ENCODE assay signal across 26 mouse cellular contexts in genomic region chr3:51160625-51161024, GRCm38 (mm10).
DNase-seq lines count a peak whose midpoint lies in the region; ATAC-seq and TF ChIP-seq lines count a peak whose summit lies in the region.
"Had no signal": no experiment of that assay in that cellular context is flagged by ENCODE, and none has a peak within 500 bp of the region (broad histone marks: within the 10 kb centered on the region; RNA-seq: fewer than 3 reads in every experiment).

No protein-coding gene starts in this region.

- H3K4me3 ChIP-seq in hindbrain, embryonic 13.5 days = no peak overlapping the region
- H3K4me3 ChIP-seq in hindbrain, embryonic 11.5 days (ENCODE audit: low read depth, low read length) = no peak overlapping the region
- no peak overlapping the region for H3K4me3 ChIP-seq in midbrain, embryonic 10.5 days
- no peak overlapping the region for H3K4me3 ChIP-seq in midbrain, postnatal 0 days (ENCODE audit: low read depth, low read length)
- H3K4me3 ChIP-seq: embryonic facial prominence, embryonic 13.5 days; erythroblast, embryonic 14.5 days; forebrain, embryonic 12.5 days; forebrain, embryonic 15.5 days; heart, embryonic 12.5 days; heart, embryonic 15.5 days; hindbrain, embryonic 15.5 days had no signal

- WGBS in hindbrain, embryonic 13.5 days = 77% methylated on average over 7 of the region's 7 CpGs
- WGBS in hindbrain, embryonic 11.5 days = 94% methylated on average over 7 of the region's 7 CpGs
- 89% methylated on average over 7 of the region's 7 CpGs for WGBS in midbrain, embryonic 10.5 days
- 81% methylated on average over 7 of the region's 7 CpGs for WGBS in midbrain, postnatal 0 days

- no peaks in the 10 kb centered on the region for H3K36me3 ChIP-seq in hindbrain, embryonic 13.5 days
- no peaks in the 10 kb centered on the region for H3K36me3 ChIP-seq in hindbrain, embryonic 11.5 days (ENCODE audit: control insufficient read depth, insufficient read depth, low read length)
- no peaks in the 10 kb centered on the region for H3K36me3 ChIP-seq in midbrain, embryonic 10.5 days
- no peaks in the 10 kb centered on the region for H3K36me3 ChIP-seq in midbrain, postnatal 0 days (ENCODE audit: insufficient read depth, low read length)
- H3K36me3 ChIP-seq: embryonic facial prominence, embryonic 13.5 days; forebrain, embryonic 12.5 days; forebrain, embryonic 15.5 days; heart, embryonic 12.5 days; heart, embryonic 15.5 days; hindbrain, embryonic 15.5 days had no signal

- no peaks in the 10 kb centered on the region for H3K27me3 ChIP-seq in hindbrain, embryonic 13.5 days
- H3K27me3 ChIP-seq in hindbrain, embryonic 11.5 days (ENCODE audit: control insufficient read depth, insufficient read depth, low read length) = no peaks in the 10 kb centered on the region
- no peaks in the 10 kb centered on the region; the same call in 1 of the 2 replicates for H3K27me3 ChIP-seq in midbrain, embryonic 10.5 days (ENCODE audit: low read depth, poor library complexity, severe bottlenecking)
- no peaks in the 10 kb centered on the region for H3K27me3 ChIP-seq in midbrain, postnatal 0 days (ENCODE audit: insufficient read depth, low read length)
- H3K27me3 ChIP-seq: embryonic facial prominence, embryonic 13.5 days; forebrain, embryonic 12.5 days; forebrain, embryonic 15.5 days; heart, embryonic 15.5 days; hindbrain, embryonic 15.5 days; Patski had no signal

- H3K27ac ChIP-seq in hindbrain, embryonic 13.5 days = peak overlapping the region; percentile 30; the same call in 1 of the 2 replicates
- no peak overlapping the region for H3K27ac ChIP-seq in hindbrain, embryonic 11.5 days (ENCODE audit: low read depth, low read length)
- H3K27ac ChIP-seq in midbrain, embryonic 10.5 days (replicated peaks) = 0 out of 2 replicates have a peak overlapping the region, but pooled peaks have one; percentile 33
- no peak overlapping the region for H3K27ac ChIP-seq in midbrain, postnatal 0 days (ENCODE audit: low read depth, low read length)
- H3K27ac ChIP-seq: embryonic facial prominence, embryonic 13.5 days; forebrain, embryonic 12.5 days; forebrain, embryonic 15.5 days; heart, embryonic 15.5 days; hindbrain, embryonic 15.5 days had no signal

- DNase-seq in hindbrain, embryonic 11.5 days (ENCODE audit: low spot score) = no peak
- no peak for DNase-seq in midbrain, embryonic 10.5 days (ENCODE audit: low spot score)
- no peak for DNase-seq in midbrain, postnatal 0 days (ENCODE audit: low spot score)
- peak; percentile 58 for DNase-seq in brain, embryonic 14.5 days (ENCODE audit: low read depth)
- DNase-seq in testis, postnatal 14 days (ENCODE audit: low spot score) = peak; percentile 18
- DNase-seq in cerebellum, postnatal 10 days = no peak
- DNase-seq: adrenal gland, adult 8-10 months; adrenal gland, postnatal 25 days; cerebellum, adult 9-10 months; gastrocnemius, postnatal 25 days; heart, adult 18-20 months; heart, postnatal 10 days; heart, postnatal 36 days had no signal

- H3K9me3 ChIP-seq in hindbrain, embryonic 13.5 days = no peaks in the 10 kb centered on the region
- no peaks in the 10 kb centered on the region for H3K9me3 ChIP-seq in hindbrain, embryonic 11.5 days (ENCODE audit: control insufficient read depth, low read length)
- H3K9me3 ChIP-seq in midbrain, embryonic 10.5 days (replicated peaks) = no peaks in the 10 kb centered on the region
- H3K9me3 ChIP-seq in midbrain, postnatal 0 days (ENCODE audit: low read length) = no peaks in the 10 kb centered on the region
- H3K9me3 ChIP-seq: embryonic facial prominence, embryonic 13.5 days; forebrain, embryonic 12.5 days; forebrain, embryonic 15.5 days; heart, embryonic 12.5 days; heart, embryonic 15.5 days; hindbrain, embryonic 15.5 days had no signal

- no peak for ATAC-seq in hindbrain, embryonic 13.5 days (ENCODE audit: low FRiP score)
- no peak for ATAC-seq in hindbrain, embryonic 11.5 days (ENCODE audit: low FRiP score)
- no peak for ATAC-seq in midbrain, postnatal 0 days (ENCODE audit: low FRiP score)
- ATAC-seq in monocyte, adult 5-6 weeks (replicated peaks; ENCODE audit: insufficient number of reproducible peaks, low FRiP score, low TSS enrichment, poor library complexity, severe bottlenecking) = no peak
- ATAC-seq: activated CD4-positive, CD25-positive, alpha-beta regulatory T cell, adult 4 months; inflammation-experienced regulatory T-cells, adult 6 months; intestine, embryonic 16.5 days; Patski had no signal

- no peak for TF ChIP-seq CTCF in midbrain, postnatal 0 days (IDR thresholded peaks at IDR 0.05)
- TF ChIP-seq CTCF in brain, embryonic 14.5 days (IDR thresholded peaks at IDR 0.05; ENCODE audit: borderline replicate concordance, extremely low read depth, insufficient read depth, insufficient read length) = no peak

- peaks cover 28% of the 10 kb centered on the region for H3K4me1 ChIP-seq in hindbrain, embryonic 13.5 days (replicated peaks)
- peaks cover 6% of the 10 kb centered on the region; the same call in 1 of the 2 replicates for H3K4me1 ChIP-seq in hindbrain, embryonic 11.5 days (replicated peaks; ENCODE audit: control insufficient read depth, insufficient read depth, low read length)
- peaks cover 44% of the 10 kb centered on the region for H3K4me1 ChIP-seq in midbrain, embryonic 10.5 days
- 0 out of 2 replicates have a peak, but pooled peaks cover 8% of the 10 kb centered on the region for H3K4me1 ChIP-seq in midbrain, postnatal 0 days (ENCODE audit: insufficient read depth, low read length)

- TF ChIP-seq POLR2A in brain, embryonic 14.5 days (IDR thresholded peaks at IDR 0.05; ENCODE audit: borderline replicate concordance, extremely low read depth, insufficient read depth, insufficient read length, poor library complexity, severe bottlenecking) = no peak

- no peak overlapping the region for H3K4me2 ChIP-seq in hindbrain, embryonic 13.5 days
- no peak overlapping the region for H3K4me2 ChIP-seq in hindbrain, embryonic 11.5 days (replicated peaks; ENCODE audit: low read depth, low read length)
- no peak overlapping the region for H3K4me2 ChIP-seq in midbrain, postnatal 0 days (ENCODE audit: low read depth, low read length, poor library complexity, severe bottlenecking)
- H3K4me2 ChIP-seq: embryonic facial prominence, embryonic 13.5 days; forebrain, embryonic 12.5 days; forebrain, embryonic 15.5 days; heart, embryonic 12.5 days; heart, embryonic 15.5 days; hindbrain, embryonic 15.5 days had no signal

- no peak overlapping the region for H3K9ac ChIP-seq in hindbrain, embryonic 13.5 days
- H3K9ac ChIP-seq in hindbrain, embryonic 11.5 days (ENCODE audit: low read depth, low read length) = no peak overlapping the region
- H3K9ac ChIP-seq in midbrain, postnatal 0 days (replicated peaks; ENCODE audit: low read length, poor library complexity, severe bottlenecking) = no peak overlapping the region
- H3K9ac ChIP-seq: embryonic facial prominence, embryonic 13.5 days; forebrain, embryonic 12.5 days; forebrain, embryonic 15.5 days; heart, embryonic 12.5 days; heart, embryonic 15.5 days; hindbrain, embryonic 15.5 days had no signal

Comparison
In these comparisons a context has a peak if more than half of its experiments do, and no peak if none do; other contexts are left out.
1. H3K27ac ChIP-seq: peak in hindbrain, embryonic 13.5 days (single experiment) and midbrain, embryonic 10.5 days (single experiment); none in hindbrain, embryonic 11.5 days (single experiment) and midbrain, postnatal 0 days (single experiment).
2. DNase-seq: peak in brain, embryonic 14.5 days (single experiment) and testis, postnatal 14 days (single experiment); none in hindbrain, embryonic 11.5 days (single experiment), midbrain, embryonic 10.5 days (single experiment), midbrain, postnatal 0 days (single experiment) and cerebellum, postnatal 10 days (0 of 2).